Mouse (Mus musculus) kidney, adult 2 months (tissue): ENCODE measurements at regions not wholly inside any gene's neighbourhood (a gene's known extent, or its start where the extent isn't known, plus 50 kb on each side); places are given as distances from the start of the nearest gene placed in this dataset.

Experiments used
- DNase-seq: peaks from one replicate; pipeline ENCODE4 v3.0.0; 2021
- H3K27ac ChIP-seq: fragments of 200-500 bp; 2 replicates; pipeline ENCODE4 v1.5.1; 2012; ENCODE audit warnings: low read depth, low read length, control low read depth, inconsistent platforms; ENCODE audit not compliant: insufficient read depth
- H3K27me3 ChIP-seq: fragments of 200-500 bp; replicated peaks from 2 replicates; pipeline ENCODE4 v1.6.1; 2012; ENCODE audit warnings: mild to moderate bottlenecking, moderate library complexity, low read length, inconsistent platforms; ENCODE audit not compliant: control insufficient read depth, insufficient read depth
- H3K36me3 ChIP-seq: fragments of 200-500 bp; 2 replicates; pipeline ENCODE4 v1.6.1; 2012; ENCODE audit warnings: mild to moderate bottlenecking, moderate library complexity, low read length, inconsistent platforms; ENCODE audit not compliant: control insufficient read depth, insufficient read depth
- H3K4me1 ChIP-seq: fragments of 200-500 bp; 2 replicates; pipeline ENCODE4 v1.6.1; 2011; ENCODE audit warnings: low read length; ENCODE audit not compliant: control insufficient read depth, insufficient read depth
- H3K4me3 ChIP-seq: fragments of 200-500 bp; 2 replicates; pipeline ENCODE4 v1.5.1; 2011; ENCODE audit warnings: mild to moderate bottlenecking, low read depth, low read length, control low read depth; ENCODE audit not compliant: insufficient read depth
- CTCF ChIP-seq: fragments of 200-500 bp; conservative IDR thresholded peaks from 2 replicates; pipeline ENCODE4 v1.5.1; 2011; ENCODE audit warnings: low read depth, mild to moderate bottlenecking, control low read depth, low read length, moderate library complexity, mixed read lengths; ENCODE audit not compliant: insufficient read depth, insufficient read length
- POLR2A ChIP-seq: fragments of 200-500 bp; IDR thresholded peaks from one replicate; pipeline ENCODE4 v1.6.1; 2011; ENCODE audit warnings: low read depth, low read length, control low read depth
- WGBS: fragments of 180-500 bp; shearing (Covaris S2); methylation state at CpG from one replicate; pipeline ENCODE4 v1.1.7; 2018; 5-methylcytosine and 5-hydroxymethylcytosine counted together

GRCm38 (mm10) chr12:54400084-54400483, 196.4 kb upstream of the Egln3 start:
- DNase-seq, result no peak
- Histone ChIP-seq H3K4me1 (no peaks in the 10 kb centered on the region; the same call in 1 of the 2 replicates), H3K27me3 (no peaks in the 10 kb centered on the region), H3K4me3 (no peak overlapping the region), H3K36me3 (no peaks in the 10 kb centered on the region), H3K27ac (no peak overlapping the region)
- WGBS, result 87% methylated on average over 5 of the region's 5 CpGs
- TF ChIP-seq CTCF (no peak), POLR2A (no peak)

DNA sequence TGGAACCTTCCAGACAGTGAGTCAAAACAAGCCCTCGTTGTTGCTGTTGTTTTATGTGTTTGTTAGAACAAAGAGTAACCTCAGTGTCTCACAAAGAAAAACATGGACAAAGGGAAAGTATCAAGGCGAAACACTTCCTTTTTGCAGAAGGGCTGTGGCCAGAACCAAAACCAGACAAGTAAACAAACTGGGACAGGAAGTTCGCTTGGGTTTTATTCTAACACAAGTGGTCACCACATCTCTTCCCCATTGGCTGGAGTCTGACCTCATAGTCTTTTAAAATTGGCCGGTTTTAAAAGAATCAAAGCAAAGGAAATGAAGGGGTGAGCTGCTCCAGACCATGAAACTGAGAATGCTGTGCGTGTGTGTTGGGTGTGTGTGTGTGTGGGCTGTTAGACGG, 194.4 kb upstream of the Egln3 start:
- WGBS, result 62% methylated on average over 6 of the region's 6 CpGs
- Histone ChIP-seq H3K27me3 (no peaks in the 10 kb centered on the region), H3K4me3 (no peak overlapping the region), H3K36me3 (no peaks in the 10 kb centered on the region), H3K4me1 (no peaks in the 10 kb centered on the region; the same call in 1 of the 2 replicates), H3K27ac (no peak overlapping the region)
- DNase-seq, result peak; percentile 26
- TF ChIP-seq CTCF (no peak), POLR2A (no peak)

- no peak for TF ChIP-seq POLR2A
- TF ChIP-seq CTCF, result no peak
- Histone ChIP-seq H3K4me3 (no peak overlapping the region), H3K27ac (no peak overlapping the region), H3K27me3 (no peaks in the 10 kb centered on the region), H3K36me3 (no peaks in the 10 kb centered on the region), H3K4me1 (no peaks in the 10 kb centered on the region; the same call in 1 of the 2 replicates)
- DNase-seq, result no peak
These were observed 193.3 kb upstream of the Egln3 start for GRCm38 (mm10) chr12:54396952-54397351.

- H3K36me3 ChIP-seq, result no peaks in the 10 kb centered on the region
- H3K27me3 ChIP-seq, result no peaks in the 10 kb centered on the region
- TF ChIP-seq POLR2A, result no peak
- no peak for TF ChIP-seq CTCF
- no peaks in the 10 kb centered on the region; the same call in 1 of the 2 replicates for H3K4me1 ChIP-seq
- no peak overlapping the region for H3K4me3 ChIP-seq
- H3K27ac ChIP-seq, result no peak overlapping the region
- WGBS, result 73% methylated on average over 5 of the region's 5 CpGs
- DNase-seq, result no peak
These were observed 192.7 kb upstream of the Egln3 start for GRCm38 (mm10) chr12:54396341-54396740.

- H3K27me3 ChIP-seq, result no peaks in the 10 kb centered on the region
- no peak overlapping the region for H3K4me3 ChIP-seq
- H3K36me3 ChIP-seq, result no peaks in the 10 kb centered on the region
- H3K4me1 ChIP-seq, result no peaks in the 10 kb centered on the region
- no peak for TF ChIP-seq CTCF
- no peak for TF ChIP-seq POLR2A
- no peak overlapping the region for H3K27ac ChIP-seq
- no peak for DNase-seq
- 51% methylated on average over 4 of the region's 4 CpGs for WGBS
These were observed 181.7 kb upstream of the Egln3 start for GRCm38 (mm10) chr12:54385401-54385800.

GRCm38 (mm10) chr12:54384116-54384515, 180.5 kb upstream of the Egln3 start:
- no peak overlapping the region for H3K4me3 ChIP-seq
- no peak for DNase-seq
- no peaks in the 10 kb centered on the region for H3K36me3 ChIP-seq
- TF ChIP-seq CTCF (no peak), POLR2A (no peak)
- no peak overlapping the region for H3K27ac ChIP-seq
- no peaks in the 10 kb centered on the region for H3K27me3 ChIP-seq
- 56% methylated on average over 3 of the region's 3 CpGs for WGBS
- no peaks in the 10 kb centered on the region for H3K4me1 ChIP-seq

DNA sequence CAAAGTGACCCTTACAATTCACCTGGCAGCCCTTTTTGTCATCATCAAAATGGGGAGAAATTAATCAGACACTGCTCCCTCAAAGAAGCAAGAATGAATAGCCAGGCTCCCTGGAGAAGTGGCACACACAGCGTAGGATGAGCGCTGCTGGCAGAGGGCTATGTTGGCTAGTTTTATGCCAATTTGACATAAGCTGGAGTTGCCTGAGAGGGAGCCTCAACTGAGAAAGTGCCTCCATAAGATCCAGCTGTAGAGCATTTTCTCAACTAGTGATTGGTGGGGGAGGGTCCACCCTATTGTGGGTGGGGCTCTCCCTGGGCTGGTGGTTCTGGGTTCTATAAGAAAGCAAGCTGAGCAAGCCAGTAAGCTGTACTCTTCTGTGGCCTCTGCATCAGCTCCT, 179.3 kb upstream of the Egln3 start:
- no peak for DNase-seq
- no peak overlapping the region for H3K4me3 ChIP-seq
- TF ChIP-seq CTCF, result no peak
- no peaks in the 10 kb centered on the region for H3K36me3 ChIP-seq
- no peaks in the 10 kb centered on the region for H3K4me1 ChIP-seq
- no peaks in the 10 kb centered on the region for H3K27me3 ChIP-seq
- WGBS, result 99% methylated on average over 2 of the region's 2 CpGs
- H3K27ac ChIP-seq, result no peak overlapping the region

- Histone ChIP-seq H3K4me3 (no peak overlapping the region), H3K4me1 (no peaks in the 10 kb centered on the region), H3K36me3 (no peaks in the 10 kb centered on the region), H3K27me3 (no peaks in the 10 kb centered on the region), H3K27ac (no peak overlapping the region)
- TF ChIP-seq CTCF, result no peak
- TF ChIP-seq POLR2A, result no peak
- DNase-seq, result no peak
- 66% methylated on average over 6 of the region's 6 CpGs for WGBS
These were observed 178.4 kb upstream of the Egln3 start for GRCm38 (mm10) chr12:54382061-54382460.
